Mouse (Mus musculus): Measurements from ENCODE around the gene Gm10413.
"Not testable (repeated sequence)": the region's sequence is repeated elsewhere in the genome, so short reads cannot be mapped to it uniquely, and the experiment has no call there.

Gm10413 gene

GRCm38 (mm10) chr14:3394793-3395192, at the start of gene Gm10413:
Gm10413 (plus strand) TSS chr14:3395093.
- DNase-seq (ENCODE audit: low read depth, low spot score): not testable (repeated sequence)

GRCm38 (mm10) chr14:3412314-3412713, 17.4 kb downstream of the Gm10413 start, which contains the start of gene Gm10409:
Gm10409 (plus strand) TSS chr14:3412614.
- not testable (repeated sequence) for DNase-seq (ENCODE audit: low read depth, low spot score)

DNA sequence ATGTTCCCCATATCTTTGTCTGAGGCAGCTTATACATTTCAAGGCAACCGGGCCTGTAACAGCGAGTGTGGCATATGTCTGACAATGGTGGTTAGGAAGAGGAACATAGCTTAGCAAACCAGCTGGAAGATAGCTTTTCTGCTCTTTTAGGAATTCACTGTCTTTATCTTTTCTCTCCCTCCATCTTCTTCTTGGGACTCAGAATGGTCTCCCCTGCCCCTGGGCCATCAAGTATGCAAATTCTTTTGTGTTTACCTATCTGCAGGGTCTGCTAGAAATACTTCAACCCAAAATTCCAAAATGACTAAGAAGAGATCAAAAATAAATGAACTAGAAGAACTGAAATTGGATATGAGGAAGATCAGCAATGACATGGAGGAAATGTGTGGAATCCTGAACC, 32.9 kb downstream of the Gm10413 start, which contains the start of gene Gm3005:
Gene Gm3005, plus strand, starts transcription at position 301 of the 400 bp plus-strand sequence.
- DNase-seq (ENCODE audit: low read depth, low spot score): not testable (repeated sequence)

DNA sequence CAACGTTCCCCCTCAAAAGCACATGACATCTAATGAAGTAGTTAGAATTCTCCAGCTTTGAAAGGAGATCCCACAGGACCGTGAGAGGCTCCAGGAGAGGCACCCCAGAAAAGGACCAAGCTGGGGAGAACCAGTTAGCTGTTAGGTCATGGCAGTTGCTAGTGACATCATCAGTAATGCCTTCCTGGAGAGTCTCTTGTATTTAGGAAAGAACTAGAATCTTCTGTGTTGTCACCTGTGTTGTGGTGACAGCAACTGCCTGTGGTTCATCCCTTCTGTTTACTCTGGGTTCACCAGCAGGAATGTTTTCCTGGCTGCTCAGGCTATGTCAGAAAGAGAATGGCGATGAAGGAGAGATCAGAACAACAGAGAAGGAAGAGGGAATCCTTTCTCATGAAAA, 54.2 kb downstream of the Gm10413 start, which contains the start of gene Gm10408:
Gene Gm10408, plus strand, starts transcription at position 301 of the 400 bp plus-strand sequence.
- DNase-seq (ENCODE audit: low read depth, low spot score): not testable (repeated sequence)
